Mouse (Mus musculus) R1 (cell line): ENCODE measurements around the gene Cmtm2b.
A peak's percentile ranks its signal among the peaks of the same experiment; 100 is the strongest.
"Not testable (repeated sequence)": the region's sequence is repeated elsewhere in the genome, so short reads cannot be mapped to it uniquely, and the experiment has no call there.

ENCODE experiments used
- DNase-seq: peaks from one replicate; pipeline ENCODE4 v3.0.0-alpha.2; 2018; ENCODE audit warnings: low read depth, low spot score

Gene Cmtm2b

GRCm38 (mm10) chr8:104321930-104322329 is at the start of gene Cmtm2b:
Gene Cmtm2b, plus strand, starts transcription at chr8:104322230.
- DNase-seq: not testable (repeated sequence)

- not testable (repeated sequence) for DNase-seq
Observed at GRCm38 (mm10) chr8:104293081-104293480, 28.9 kb upstream of the Cmtm2b start, which contains the start of gene Cmtm2a. Gene Cmtm2a, minus strand, starts transcription at chr8:104293181.

DNA sequence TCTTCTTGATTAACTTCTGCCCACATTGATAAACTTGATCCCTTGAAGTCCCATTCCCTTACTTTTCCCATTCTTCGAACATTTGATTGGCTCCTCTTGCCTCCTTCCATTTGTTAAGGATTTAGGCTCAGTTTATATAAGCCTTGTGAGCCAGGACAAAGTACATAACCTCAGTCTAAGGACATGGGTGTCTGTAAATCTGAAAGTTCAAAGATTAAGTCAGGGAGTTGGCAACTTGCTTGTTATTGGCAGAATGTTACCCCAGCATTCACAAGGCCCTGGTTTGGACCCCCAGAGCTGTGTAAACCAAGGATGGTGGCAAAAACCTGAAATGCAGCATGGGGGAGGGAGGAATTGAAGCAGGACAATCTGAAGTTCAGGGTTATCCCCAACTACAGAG is 27.6 kb upstream of the Cmtm2b start:
- no peak for DNase-seq

GRCm38 (mm10) chr8:104301577-104301976 is 20.5 kb upstream of the Cmtm2b start:
- not testable (repeated sequence) for DNase-seq

DNA sequence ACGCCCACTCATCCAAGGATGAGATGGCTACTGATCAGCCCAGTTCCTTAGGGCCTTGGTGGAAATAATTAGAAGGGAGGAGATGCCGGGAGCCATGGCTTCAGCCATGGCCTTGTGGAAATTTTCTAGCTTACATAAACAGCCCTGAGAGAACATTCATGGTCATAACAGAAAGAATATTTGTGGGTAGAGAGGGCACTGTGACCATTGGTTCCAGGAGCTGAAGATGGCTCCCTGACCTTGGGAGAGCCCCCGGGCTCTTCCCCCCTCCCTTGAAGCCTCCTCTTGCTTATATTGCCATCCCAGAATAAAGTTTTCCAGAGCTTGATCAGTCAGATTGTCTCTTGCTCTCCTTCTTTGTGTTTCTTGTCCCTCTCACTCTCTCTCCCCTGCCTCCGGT is 19.5 kb upstream of the Cmtm2b start:
- DNase-seq: not testable (repeated sequence)

GRCm38 (mm10) chr8:104304962-104305361 is 17.1 kb upstream of the Cmtm2b start:
- DNase-seq: no peak

DNA sequence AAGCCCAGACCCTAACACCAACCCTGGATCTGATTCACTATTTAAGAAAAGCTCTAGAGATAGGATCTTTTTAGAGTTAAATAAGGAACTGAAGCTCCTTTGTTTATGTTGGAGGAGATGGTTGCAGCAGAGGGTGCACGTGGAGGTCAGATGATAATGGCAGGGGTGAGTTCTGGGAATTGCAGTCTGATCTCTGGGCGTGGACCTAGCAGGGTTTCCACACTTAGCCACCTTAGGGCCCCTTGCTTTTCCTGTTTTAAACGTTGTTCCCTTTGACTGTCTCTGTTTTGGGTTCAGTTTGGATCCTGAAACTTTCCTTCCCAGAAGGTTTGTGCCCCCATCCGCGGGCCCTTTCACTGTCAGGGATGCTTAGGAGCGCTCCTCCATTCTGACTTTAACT is 13.7 kb upstream of the Cmtm2b start:
- not testable (repeated sequence) for DNase-seq

DNA sequence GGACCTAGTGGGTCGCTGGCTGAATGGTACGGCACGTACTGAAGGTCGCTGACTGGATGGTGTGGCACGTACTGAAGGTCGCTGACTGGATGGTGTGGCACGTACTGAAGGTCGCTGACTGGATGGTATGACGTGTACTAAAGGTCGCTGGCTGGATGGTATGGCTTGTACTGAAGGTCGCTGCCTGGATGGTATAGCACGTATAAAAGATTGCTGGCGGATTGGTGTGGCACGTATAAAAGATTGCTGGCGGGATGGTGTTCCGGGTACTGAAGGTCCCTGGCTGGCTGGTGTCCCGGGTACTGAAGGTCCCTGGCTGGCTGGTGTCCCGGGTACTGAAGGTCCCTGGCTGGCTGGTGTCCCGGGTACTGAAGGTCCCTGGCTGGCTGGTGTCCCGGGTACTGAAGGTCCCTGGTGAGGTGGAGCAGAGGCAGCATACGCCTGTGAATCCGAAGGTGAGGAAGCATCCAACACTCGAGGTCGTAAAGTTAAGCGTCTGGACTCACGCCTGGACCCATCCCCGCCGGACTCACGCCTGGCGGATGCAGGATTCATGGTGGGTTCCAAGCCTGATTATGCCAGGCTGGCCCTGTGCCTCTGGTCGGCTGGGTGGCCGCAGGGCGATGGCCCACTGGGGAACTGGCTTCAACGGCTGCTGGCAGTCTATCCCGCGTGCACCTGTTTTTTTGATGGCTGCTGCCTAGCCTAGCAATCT is 12.4 kb upstream of the Cmtm2b start, which contains the start of the genes Gm45711 and Cmtm1:
Gm45711 (minus strand) TSS at position 641 of the 715 bp plus-strand sequence.
Cmtm1 (minus strand) TSS at position 705 of the 715 bp plus-strand sequence.
- not testable (repeated sequence) for DNase-seq

DNA sequence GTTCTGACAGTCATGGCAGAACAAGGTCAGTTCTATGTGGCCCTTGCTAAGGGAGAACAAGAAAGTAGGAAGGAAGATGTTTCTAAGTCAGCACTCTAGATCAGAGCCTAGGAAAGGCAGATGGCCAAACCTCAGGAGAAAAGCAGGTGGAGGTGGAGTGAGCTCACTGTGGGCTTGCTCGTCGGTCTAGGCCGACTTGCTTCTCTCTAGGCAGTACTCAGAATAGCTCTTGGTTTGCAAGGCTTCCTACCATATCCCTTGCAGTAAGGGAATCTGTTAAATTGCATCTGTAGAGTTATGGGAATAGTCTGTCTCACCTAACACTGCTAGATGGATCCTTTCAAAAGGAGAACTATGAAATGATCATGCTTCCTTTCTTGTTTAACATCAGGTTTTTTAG is 10.0 kb upstream of the Cmtm2b start:
- DNase-seq: not testable (repeated sequence)

GRCm38 (mm10) chr8:104313311-104313710 is 8.7 kb upstream of the Cmtm2b start:
- no peak for DNase-seq

- not testable (repeated sequence) for DNase-seq
Observed at GRCm38 (mm10) chr8:104321267-104321666, 763 bp upstream of the Cmtm2b start, which contains the start of gene Gm11020. Gene Gm11020, plus strand, starts transcription at chr8:104321567.

DNA sequence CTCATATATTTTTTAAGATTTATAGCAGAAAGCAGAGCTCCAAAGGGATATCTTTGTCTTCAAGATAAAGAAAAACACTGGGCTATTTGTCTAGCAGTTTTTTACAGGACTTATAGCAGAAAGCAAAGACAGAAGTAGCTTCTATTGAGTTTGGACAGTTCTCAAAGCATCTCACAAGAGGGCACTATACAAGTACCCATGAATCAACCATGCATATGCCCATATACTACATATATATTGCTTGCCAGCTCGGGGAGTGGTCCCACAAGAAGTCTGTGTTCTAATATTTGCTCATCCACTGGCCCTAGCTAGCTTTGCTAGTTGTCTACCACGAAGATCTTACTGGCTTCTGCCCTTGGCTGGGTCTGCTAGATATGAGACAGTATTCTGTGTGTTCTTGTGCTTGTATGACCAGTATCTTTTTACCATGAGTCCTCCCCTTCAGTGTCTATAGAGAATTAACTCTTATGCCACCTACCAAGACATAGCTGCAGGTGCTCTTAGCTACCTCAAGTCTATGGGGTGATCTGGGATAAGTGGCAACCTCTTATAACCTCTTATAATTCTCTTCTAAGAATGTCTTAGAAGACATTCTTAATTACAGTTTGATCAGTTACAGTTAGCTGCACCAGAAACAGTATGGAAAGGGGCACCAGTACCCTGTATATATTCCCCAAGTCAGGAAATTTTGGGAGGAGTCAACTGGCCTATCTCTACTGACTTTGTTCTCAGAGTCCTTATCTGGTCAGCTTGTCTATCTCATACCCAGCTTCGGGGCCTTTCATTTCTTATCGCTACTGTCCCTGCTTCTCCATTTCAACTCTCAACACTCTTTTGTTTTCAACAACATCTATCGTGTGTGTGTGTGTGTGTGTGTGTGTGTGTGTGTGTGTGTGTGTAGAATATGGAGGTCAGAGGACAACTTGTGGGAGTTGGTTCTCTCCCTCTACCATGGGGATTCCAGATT is 10.9 kb downstream of the Cmtm2b start:
- no peak for DNase-seq

DNA sequence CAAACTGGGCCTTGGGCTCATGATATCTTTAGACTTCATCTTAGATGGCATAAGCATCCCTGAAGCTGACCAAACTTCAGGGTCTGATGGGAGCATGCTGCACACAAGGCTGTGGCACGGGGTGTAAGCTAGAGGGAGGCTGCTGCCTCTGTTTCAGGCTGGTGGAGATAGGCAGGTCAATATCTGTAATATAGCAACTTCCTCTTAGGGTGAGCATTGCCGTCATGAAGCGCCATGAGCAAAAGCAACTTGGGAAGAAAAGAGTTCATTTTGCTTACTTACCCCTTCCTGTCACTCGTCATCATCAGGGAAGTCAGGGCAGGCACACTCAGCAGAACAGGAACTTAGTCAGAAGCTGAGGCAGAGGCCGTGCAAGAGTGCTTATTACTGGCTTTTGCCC is 11.8 kb downstream of the Cmtm2b start:
- DNase-seq: no peak

- no peak for DNase-seq
Observed at GRCm38 (mm10) chr8:104334196-104334595, 12.2 kb downstream of the Cmtm2b start.

- DNase-seq: no peak
Observed at GRCm38 (mm10) chr8:104336806-104337205, 14.8 kb downstream of the Cmtm2b start.

GRCm38 (mm10) chr8:104337890-104338289 is 15.9 kb downstream of the Cmtm2b start:
- DNase-seq: peak; percentile 24

- DNase-seq: peak; percentile 26
Observed at GRCm38 (mm10) chr8:104339229-104339982, 17.4 kb downstream of the Cmtm2b start, which contains the start of gene Cmtm3. Gene Cmtm3, plus strand, starts transcription at chr8:104339410.

GRCm38 (mm10) chr8:104339983-104340232 is 17.9 kb downstream of the Cmtm2b start:
- DNase-seq: no peak

GRCm38 (mm10) chr8:104340233-104341105 is 18.4 kb downstream of the Cmtm2b start:
- peak; percentile 82 for DNase-seq

DNA sequence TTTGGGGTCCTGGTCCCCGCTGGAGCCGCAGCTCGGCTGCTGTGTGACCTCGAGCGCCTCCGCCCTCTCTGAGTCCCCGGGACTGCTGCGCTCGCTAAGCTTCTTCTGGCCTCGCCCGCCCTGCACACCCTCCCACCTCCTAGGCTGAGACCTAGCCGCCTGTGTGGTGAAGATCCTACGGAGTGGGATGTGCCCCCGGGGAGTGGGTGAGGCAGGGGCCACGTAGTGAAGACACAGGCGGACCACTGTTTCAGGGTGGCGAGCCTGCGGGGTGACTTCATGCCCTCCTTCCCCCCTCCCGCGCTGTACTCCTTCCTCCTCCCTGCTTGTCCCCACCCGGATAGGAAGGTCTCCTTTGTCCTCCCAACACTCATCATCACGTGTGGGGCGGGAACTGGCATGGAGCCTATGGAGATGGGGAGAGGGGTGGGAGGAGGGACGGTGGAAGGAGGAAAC is 19.1 kb downstream of the Cmtm2b start:
- peak; percentile 87 for DNase-seq
